Comparison of ENCODE assay signal across 7 mouse cellular contexts in genomic region chr8:10414684-10415212, GRCm38 (mm10).
DNase-seq lines count a peak whose midpoint lies in the region; ATAC-seq and TF ChIP-seq lines count a peak whose summit lies in the region.

No protein-coding gene starts in this region.

- H3K27me3 ChIP-seq in hindbrain, embryonic 14.5 days (ENCODE audit: control insufficient read depth, insufficient read depth, low read length) = no peaks in the 10 kb centered on the region

- peak; percentile 18 for DNase-seq in MEL-GATA-1-ER (ENCODE audit: extremely low read depth, low read depth)
- peak; percentile 41 for DNase-seq in fibroblast of lung, adult 2 months (ENCODE audit: low read depth)
- peak; percentile 92 for DNase-seq in hindbrain, embryonic 14.5 days (ENCODE audit: low spot score)
- DNase-seq in layer of hippocampus, postnatal 36 days = peak; percentile 69 to 77
- DNase-seq in right cerebral cortex, postnatal 4 days = peak; percentile 86

- TF ChIP-seq POLR2A in bone marrow, adult 2 months (IDR thresholded peaks at IDR 0.05; ENCODE audit: borderline replicate concordance, control insufficient read depth, low read depth, low read length) = no peak

- TF ChIP-seq CTCF in bone marrow, adult 2 months (IDR thresholded peaks at IDR 0.05; ENCODE audit: control insufficient read depth, insufficient read depth, low read length) = peak; percentile 76

- no peak overlapping the region for H3K4me2 ChIP-seq in hindbrain, embryonic 14.5 days (replicated peaks)

- no peak overlapping the region for H3K27ac ChIP-seq in bone marrow, adult 2 months (ENCODE audit: control insufficient read depth, insufficient read depth, low read depth, low read length, poor library complexity)
- no peak overlapping the region for H3K27ac ChIP-seq in hindbrain, embryonic 14.5 days

- ATAC-seq in hindbrain, embryonic 14.5 days (ENCODE audit: low FRiP score) = peak; percentile 28; the same call in 1 of the 2 replicates
- peak; percentile 78 for ATAC-seq in megakaryocyte-erythroid progenitor cell, adult 5-6 weeks (replicated peaks; ENCODE audit: low FRiP score, low TSS enrichment, poor library complexity, severe bottlenecking)

- 21% methylated on average over 6 of the region's 6 CpGs for WGBS in bone marrow, adult 2 months
- WGBS in hindbrain, embryonic 14.5 days = 28% methylated on average over 6 of the region's 6 CpGs

- H3K9me3 ChIP-seq in hindbrain, embryonic 14.5 days (ENCODE audit: control insufficient read depth, low read length) = no peaks in the 10 kb centered on the region

- no peak overlapping the region for H3K9ac ChIP-seq in hindbrain, embryonic 14.5 days

- no peaks in the 10 kb centered on the region; the same call in 1 of the 2 replicates for H3K36me3 ChIP-seq in hindbrain, embryonic 14.5 days (replicated peaks; ENCODE audit: control insufficient read depth, insufficient read depth)

- H3K4me3 ChIP-seq in bone marrow, adult 2 months (replicated peaks; ENCODE audit: control insufficient read depth, low read depth, low read length) = no peak overlapping the region
- no peak overlapping the region for H3K4me3 ChIP-seq in hindbrain, embryonic 14.5 days (replicated peaks; ENCODE audit: low read length)

- H3K4me1 ChIP-seq in bone marrow, adult 2 months (ENCODE audit: control insufficient read depth, insufficient read depth, low read length) = no peaks in the 10 kb centered on the region
- H3K4me1 ChIP-seq in hindbrain, embryonic 14.5 days (replicated peaks; ENCODE audit: control insufficient read depth, insufficient read depth, low read length) = peaks cover 12% of the 10 kb centered on the region; the same call in 1 of the 2 replicates

Comparison
In these comparisons a context has a peak if more than half of its experiments do, and no peak if none do; other contexts are left out.
1. DNase-seq: peak in every context shown above with its lines; median percentile 92 in hindbrain, embryonic 14.5 days; 86 in right cerebral cortex, postnatal 4 days; 73 in layer of hippocampus, postnatal 36 days; 41 in fibroblast of lung, adult 2 months; 18 in MEL-GATA-1-ER.